Mouse (Mus musculus) liver, adult 2 months (tissue): ENCODE results near the gene Eif2b1.
A peak's percentile ranks its signal among the peaks of the same experiment; 100 is the strongest.

Source experiments
- CTCF ChIP-seq: fragments of 200-500 bp; IDR thresholded peaks from 2 replicates; pipeline ENCODE4 v1.5.1; 2011; ENCODE audit warnings: low read depth, low read length, control low read depth
- POLR2A ChIP-seq: fragments of 200-500 bp; IDR thresholded peaks from 2 replicates; pipeline ENCODE4 v1.6.1; 2011; ENCODE audit warnings: low read length, control low read depth; ENCODE audit not compliant: insufficient read depth; ENCODE audit errors: extremely low read depth

DNA sequence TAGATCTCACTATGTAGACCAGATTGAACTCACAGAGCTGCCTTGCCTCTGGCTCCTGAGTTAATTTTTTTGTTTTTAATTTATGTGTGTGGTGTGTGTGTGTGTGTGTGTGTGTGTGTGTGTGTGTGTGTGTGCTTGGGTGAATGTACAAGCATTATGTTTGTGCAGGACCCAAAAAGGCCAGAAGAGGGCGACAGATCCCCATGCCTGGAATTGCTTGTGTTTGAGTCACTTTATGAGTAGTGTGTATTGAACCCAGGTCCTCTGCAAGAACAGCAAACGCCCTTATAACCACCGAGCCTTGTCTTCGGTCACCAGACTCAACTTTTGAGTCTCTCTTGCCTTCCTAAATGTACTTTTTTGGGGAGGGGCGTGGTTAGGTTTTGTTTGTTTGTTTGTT lies 23.4 kb upstream of the Eif2b1 start:
- TF ChIP-seq CTCF (peak; percentile 70), POLR2A (no peak)
